Mouse (Mus musculus): Measurements from ENCODE around the gene 4930539E08Rik. TPM values are rescaled to one million over a fixed set of nuclear protein-coding genes. Genes with fewer than 3 reads are reported as not detected.

The 4930539E08Rik gene
- polyA plus RNA-seq, 2 experiments, result 0.18 to 0.35 TPM

DNA sequence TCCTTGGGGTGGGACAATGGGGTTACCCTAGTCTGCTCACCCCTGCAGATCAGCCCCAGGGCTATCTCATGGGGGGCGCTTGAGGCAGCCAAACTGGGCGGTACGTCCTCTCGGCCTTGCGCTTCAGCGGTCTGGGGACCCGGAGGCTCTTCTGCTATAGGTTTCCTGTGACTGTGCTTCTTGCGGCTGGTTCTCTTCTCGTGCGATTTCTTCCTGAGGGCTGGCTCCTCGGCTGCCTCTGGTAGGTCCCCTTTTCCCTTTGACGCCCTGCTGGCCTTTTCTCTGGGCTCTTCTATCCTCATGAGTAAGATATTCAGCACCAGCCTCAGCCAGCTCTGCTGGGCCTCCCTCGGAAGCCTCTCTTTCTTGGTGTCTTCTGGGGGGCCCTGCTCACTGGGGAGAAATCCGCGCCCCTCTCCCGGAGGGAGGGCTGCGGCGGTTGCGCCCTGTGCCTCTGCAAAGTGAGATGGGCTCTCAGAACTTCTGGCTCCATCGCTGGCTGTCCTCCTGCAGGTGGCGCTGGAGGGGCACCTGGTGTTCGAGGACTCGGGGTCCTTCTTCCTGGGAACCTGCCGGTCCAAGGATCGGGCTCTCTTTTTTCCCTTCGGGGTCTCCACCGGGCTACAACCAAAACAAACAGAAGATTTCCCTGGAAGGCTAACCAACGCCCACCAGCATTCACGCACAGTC lies 5.7 kb downstream of the 4930539E08Rik start:
- H3K4me2 ChIP-seq (replicated peaks; ENCODE audit: low read depth, low read length, severe bottlenecking), result peak overlapping the region; percentile 47
- no peak for TF ChIP-seq POLR2A (IDR thresholded peaks at IDR 0.05; ENCODE audit: borderline replicate concordance, extremely low read depth, insufficient read depth, insufficient read length)
- no peaks in the 10 kb centered on the region for H3K36me3 ChIP-seq (ENCODE audit: control insufficient read depth, insufficient read depth, low read length)
- no peaks in the 10 kb centered on the region for H3K4me1 ChIP-seq (ENCODE audit: control insufficient read depth, insufficient read depth, low read length)
- H3K9me3 ChIP-seq (ENCODE audit: control insufficient read depth, low read length), result no peaks in the 10 kb centered on the region
- peak overlapping the region; percentile 49 for H3K9ac ChIP-seq (ENCODE audit: low read depth, low read length, severe bottlenecking)
- no peak for DNase-seq (ENCODE audit: low spot score)
- peak; percentile 12; the same call in 1 of the 2 replicates for ATAC-seq (ENCODE audit: low FRiP score, low read depth)
- H3K27ac ChIP-seq (replicated peaks; ENCODE audit: low read depth, low read length), result no peak overlapping the region
- 0 out of 2 replicates have a peak, but pooled peaks cover 7% of the 10 kb centered on the region for H3K27me3 ChIP-seq (ENCODE audit: control insufficient read depth, insufficient read depth, low read length)
- H3K4me3 ChIP-seq (replicated peaks; ENCODE audit: low read length), result peak overlapping the region; percentile 24
- 10% methylated on average over 28 of the region's 29 CpGs for WGBS

GRCm38 (mm10) chr17:28907959-28908358 lies 7.2 kb downstream of the 4930539E08Rik start:
- no peak for TF ChIP-seq POLR2A (IDR thresholded peaks at IDR 0.05; ENCODE audit: borderline replicate concordance, extremely low read depth, insufficient read depth, insufficient read length)
- no peak overlapping the region for H3K27ac ChIP-seq (replicated peaks; ENCODE audit: low read depth, low read length)
- H3K9me3 ChIP-seq (ENCODE audit: control insufficient read depth, low read length), result no peaks in the 10 kb centered on the region
- no peak for ATAC-seq (ENCODE audit: low FRiP score, low read depth)
- no peak overlapping the region for H3K9ac ChIP-seq (ENCODE audit: low read depth, low read length, severe bottlenecking)
- H3K4me1 ChIP-seq (ENCODE audit: control insufficient read depth, insufficient read depth, low read length), result no peaks in the 10 kb centered on the region
- WGBS, result 75% methylated on average over 7 of the region's 7 CpGs
- 0 out of 2 replicates have a peak, but pooled peaks cover 7% of the 10 kb centered on the region for H3K27me3 ChIP-seq (ENCODE audit: control insufficient read depth, insufficient read depth, low read length)
- H3K4me2 ChIP-seq (replicated peaks; ENCODE audit: low read depth, low read length, severe bottlenecking), result no peak overlapping the region
- no peaks in the 10 kb centered on the region for H3K36me3 ChIP-seq (ENCODE audit: control insufficient read depth, insufficient read depth, low read length)
- no peak overlapping the region for H3K4me3 ChIP-seq (replicated peaks; ENCODE audit: low read length)
- DNase-seq (ENCODE audit: low spot score), result peak; percentile 28

DNA sequence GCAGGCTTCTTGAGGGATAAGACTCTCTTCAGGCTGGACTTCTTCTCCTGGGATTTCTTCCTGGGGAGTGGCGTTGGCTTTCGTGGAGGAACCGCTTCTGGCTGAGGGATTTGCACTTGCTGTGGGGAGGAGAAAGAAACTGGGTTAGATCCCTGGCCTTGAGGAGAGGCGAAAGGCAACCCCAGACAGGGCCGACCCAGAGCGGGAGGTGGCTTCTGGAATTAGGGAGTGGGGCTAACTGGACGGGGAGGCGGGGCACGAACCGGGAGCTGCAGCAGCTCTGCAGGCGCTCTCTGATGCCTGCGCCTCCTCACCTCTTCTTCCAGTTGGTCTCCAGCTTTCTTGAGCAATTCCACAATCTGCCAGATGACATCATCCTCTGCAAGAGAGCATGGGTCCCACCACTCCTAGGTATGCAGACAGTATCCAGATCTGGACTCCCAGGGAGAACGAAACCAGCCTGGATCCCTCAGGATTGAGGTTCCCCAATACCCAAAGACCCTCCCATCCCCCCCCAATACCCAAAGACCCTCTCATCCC lies 9.7 kb downstream of the 4930539E08Rik start:
- no peak for TF ChIP-seq POLR2A (IDR thresholded peaks at IDR 0.05; ENCODE audit: borderline replicate concordance, extremely low read depth, insufficient read depth, insufficient read length)
- no peak overlapping the region for H3K4me3 ChIP-seq (replicated peaks; ENCODE audit: low read length)
- H3K36me3 ChIP-seq (ENCODE audit: control insufficient read depth, insufficient read depth, low read length), result no peaks in the 10 kb centered on the region
- no peak overlapping the region for H3K9ac ChIP-seq (ENCODE audit: low read depth, low read length, severe bottlenecking)
- no peaks in the 10 kb centered on the region for H3K9me3 ChIP-seq (ENCODE audit: control insufficient read depth, low read length)
- 0 out of 2 replicates have a peak, but pooled peaks cover 6% of the 10 kb centered on the region for H3K27me3 ChIP-seq (ENCODE audit: control insufficient read depth, insufficient read depth, low read length)
- H3K4me2 ChIP-seq (replicated peaks; ENCODE audit: low read depth, low read length, severe bottlenecking), result no peak overlapping the region
- ATAC-seq (ENCODE audit: low FRiP score, low read depth) (no peak), DNase-seq (ENCODE audit: low spot score) (no peak)
- H3K27ac ChIP-seq (replicated peaks; ENCODE audit: low read depth, low read length), result no peak overlapping the region
- 55% methylated on average over 12 of the region's 13 CpGs for WGBS
- no peaks in the 10 kb centered on the region for H3K4me1 ChIP-seq (ENCODE audit: control insufficient read depth, insufficient read depth, low read length)

GRCm38 (mm10) chr17:28904546-28905376 lies 10.4 kb downstream of the 4930539E08Rik start:
- Histone ChIP-seq H3K9me3 (ENCODE audit: control insufficient read depth, low read length) (no peaks in the 10 kb centered on the region), H3K27ac (replicated peaks; ENCODE audit: low read depth, low read length) (no peak overlapping the region), H3K9ac (ENCODE audit: low read depth, low read length, severe bottlenecking) (no peak overlapping the region), H3K27me3 (ENCODE audit: control insufficient read depth, insufficient read depth, low read length) (no peaks in the 10 kb centered on the region), H3K4me1 (ENCODE audit: control insufficient read depth, insufficient read depth, low read length) (no peaks in the 10 kb centered on the region), H3K4me2 (replicated peaks; ENCODE audit: low read depth, low read length, severe bottlenecking) (no peak overlapping the region), H3K36me3 (ENCODE audit: control insufficient read depth, insufficient read depth, low read length) (no peaks in the 10 kb centered on the region), H3K4me3 (replicated peaks; ENCODE audit: low read length) (no peak overlapping the region)
- 32% methylated on average over 23 of the region's 23 CpGs for WGBS
- ATAC-seq (ENCODE audit: low FRiP score, low read depth) (0 out of 2 replicates have a peak, but pooled peaks have one; percentile 15), DNase-seq (ENCODE audit: low spot score) (no peak)
- TF ChIP-seq POLR2A (IDR thresholded peaks at IDR 0.05; ENCODE audit: borderline replicate concordance, extremely low read depth, insufficient read depth, insufficient read length), result no peak

- no peak for TF ChIP-seq POLR2A (IDR thresholded peaks at IDR 0.05; ENCODE audit: borderline replicate concordance, extremely low read depth, insufficient read depth, insufficient read length)
- WGBS, result 77% methylated on average over 4 of the region's 4 CpGs
- Histone ChIP-seq H3K4me3 (replicated peaks; ENCODE audit: low read length) (no peak overlapping the region), H3K9me3 (ENCODE audit: control insufficient read depth, low read length) (no peaks in the 10 kb centered on the region), H3K9ac (ENCODE audit: low read depth, low read length, severe bottlenecking) (no peak overlapping the region), H3K27ac (replicated peaks; ENCODE audit: low read depth, low read length) (no peak overlapping the region), H3K4me1 (ENCODE audit: control insufficient read depth, insufficient read depth, low read length) (no peaks in the 10 kb centered on the region), H3K36me3 (ENCODE audit: control insufficient read depth, insufficient read depth, low read length) (no peaks in the 10 kb centered on the region), H3K27me3 (ENCODE audit: control insufficient read depth, insufficient read depth, low read length) (no peaks in the 10 kb centered on the region), H3K4me2 (replicated peaks; ENCODE audit: low read depth, low read length, severe bottlenecking) (no peak overlapping the region)
- ATAC-seq (ENCODE audit: low FRiP score, low read depth) (no peak), DNase-seq (ENCODE audit: low spot score) (no peak)
Measured at GRCm38 (mm10) chr17:28901559-28901958, 13.6 kb downstream of the 4930539E08Rik start.

Measured in limb, embryonic 14.5 days (tissue).